Mouse (Mus musculus): ENCODE results near the gene Nbea.

Gene Nbea

DNA sequence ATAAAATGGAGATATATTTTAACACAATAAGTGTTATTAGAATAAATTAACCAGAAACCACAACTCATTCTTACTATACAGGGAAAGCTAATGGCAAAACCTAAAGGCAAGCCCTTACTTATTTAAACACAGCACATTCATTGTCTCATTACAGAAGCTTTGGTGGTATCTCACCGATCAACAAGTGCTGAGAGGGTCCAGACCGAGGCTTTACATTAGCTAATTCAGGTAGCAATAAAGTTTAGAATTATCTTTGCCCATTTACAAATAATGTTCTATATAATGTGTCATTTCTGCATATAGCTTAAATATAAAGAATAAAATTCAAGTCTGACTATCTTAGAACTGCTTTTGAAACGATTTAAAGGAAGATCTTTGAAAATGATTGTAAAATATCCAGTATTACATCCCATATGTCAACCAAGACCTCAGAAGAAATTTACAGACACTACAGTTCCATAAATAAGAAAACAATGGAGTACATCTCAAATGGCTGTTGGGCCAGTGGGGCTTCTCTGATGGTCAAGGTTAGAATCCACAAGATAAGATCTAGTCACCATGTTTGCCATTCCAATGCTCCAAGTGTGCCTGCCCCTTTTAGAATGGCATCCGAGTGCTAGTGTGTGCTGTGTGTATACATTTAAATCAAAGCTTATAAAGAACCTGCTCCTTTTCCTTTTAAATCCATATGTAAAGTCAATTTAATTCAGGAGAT lies 398.1 kb downstream of the Nbea start:
- in situ Hi-C loops (cut with MboI; ENCODE audit: low sequenced_read_pairs): no loop called here

DNA sequence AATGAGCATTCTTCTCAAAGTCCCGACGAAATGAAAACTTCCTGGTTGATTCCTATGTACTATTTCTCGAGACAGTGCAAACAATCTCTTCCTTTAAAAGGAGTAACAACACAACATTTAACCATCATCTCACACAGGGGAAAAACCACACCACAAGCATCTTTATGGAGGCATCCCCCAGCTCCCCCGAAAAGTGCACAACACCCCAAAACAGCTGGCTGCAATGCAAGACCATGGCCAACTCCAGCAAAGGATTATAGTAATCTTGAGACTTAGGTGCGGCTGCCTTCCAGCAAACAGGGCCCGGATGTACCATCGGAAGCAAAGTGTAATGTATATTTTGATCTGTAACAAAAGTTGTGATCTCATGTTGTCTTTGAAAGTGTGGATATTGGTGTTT lies 399.4 kb downstream of the Nbea start:
- in situ Hi-C loops (cut with MboI; ENCODE audit: low sequenced_read_pairs): no loop called here

DNA sequence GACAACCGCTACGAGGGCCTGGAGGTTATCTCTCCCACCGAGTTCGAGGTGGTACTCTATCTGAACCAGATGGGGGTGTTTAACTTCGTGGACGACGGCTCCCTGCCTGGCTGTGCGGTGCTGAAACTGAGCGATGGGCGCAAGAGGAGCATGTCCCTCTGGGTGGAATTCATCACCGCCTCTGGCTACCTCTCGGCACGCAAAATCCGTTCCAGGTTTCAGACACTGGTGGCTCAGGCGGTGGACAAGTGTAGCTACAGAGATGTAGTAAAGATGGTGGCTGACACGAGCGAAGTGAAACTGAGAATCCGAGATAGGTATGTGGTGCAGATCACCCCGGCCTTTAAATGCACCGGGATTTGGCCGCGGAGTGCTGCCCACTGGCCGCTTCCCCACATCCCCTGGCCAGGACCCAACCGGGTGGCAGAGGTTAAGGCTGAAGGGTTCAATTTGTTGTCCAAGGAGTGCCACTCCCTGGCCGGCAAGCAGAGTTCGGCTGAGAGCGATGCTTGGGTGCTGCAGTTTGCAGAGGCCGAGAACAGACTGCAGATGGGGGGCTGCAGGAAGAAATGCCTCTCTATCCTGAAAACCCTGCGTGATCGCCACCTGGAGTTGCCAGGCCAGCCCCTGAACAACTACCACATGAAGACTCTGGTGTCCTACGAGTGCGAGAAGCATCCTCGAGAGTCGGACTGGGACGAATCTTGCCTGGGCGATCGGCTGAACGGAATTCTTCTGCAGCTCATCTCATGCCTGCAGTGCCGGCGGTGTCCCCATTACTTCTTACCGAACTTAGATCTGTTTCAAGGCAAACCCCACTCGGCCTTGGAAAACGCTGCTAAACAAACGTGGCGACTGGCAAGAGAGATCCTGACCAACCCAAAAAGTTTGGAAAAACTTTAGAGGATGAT lies 400.1 kb downstream of the Nbea start:
- in situ Hi-C loops (cut with MboI; ENCODE audit: low sequenced_read_pairs): no loop called here

DNA sequence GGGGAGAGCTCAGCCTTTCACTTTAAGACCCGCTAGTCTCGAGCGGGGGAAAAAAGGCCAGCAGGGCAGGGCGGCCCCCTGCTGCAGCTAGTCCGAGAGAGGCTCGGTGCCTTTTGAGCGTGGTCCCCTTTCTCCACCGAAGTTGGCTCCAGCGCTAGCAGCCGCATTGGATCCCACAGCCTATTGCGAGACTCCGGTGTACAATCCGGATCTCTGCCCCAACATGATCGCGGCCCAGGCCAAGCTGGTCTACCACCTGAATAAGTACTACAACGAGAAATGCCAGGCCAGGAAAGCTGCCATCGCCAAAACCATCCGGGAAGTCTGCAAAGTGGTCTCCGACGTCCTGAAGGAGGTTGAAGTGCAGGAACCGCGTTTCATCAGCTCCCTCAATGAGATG lies 400.7 kb downstream of the Nbea start:
- in situ Hi-C loops (cut with MboI; ENCODE audit: low sequenced_read_pairs): no loop called here

DNA sequence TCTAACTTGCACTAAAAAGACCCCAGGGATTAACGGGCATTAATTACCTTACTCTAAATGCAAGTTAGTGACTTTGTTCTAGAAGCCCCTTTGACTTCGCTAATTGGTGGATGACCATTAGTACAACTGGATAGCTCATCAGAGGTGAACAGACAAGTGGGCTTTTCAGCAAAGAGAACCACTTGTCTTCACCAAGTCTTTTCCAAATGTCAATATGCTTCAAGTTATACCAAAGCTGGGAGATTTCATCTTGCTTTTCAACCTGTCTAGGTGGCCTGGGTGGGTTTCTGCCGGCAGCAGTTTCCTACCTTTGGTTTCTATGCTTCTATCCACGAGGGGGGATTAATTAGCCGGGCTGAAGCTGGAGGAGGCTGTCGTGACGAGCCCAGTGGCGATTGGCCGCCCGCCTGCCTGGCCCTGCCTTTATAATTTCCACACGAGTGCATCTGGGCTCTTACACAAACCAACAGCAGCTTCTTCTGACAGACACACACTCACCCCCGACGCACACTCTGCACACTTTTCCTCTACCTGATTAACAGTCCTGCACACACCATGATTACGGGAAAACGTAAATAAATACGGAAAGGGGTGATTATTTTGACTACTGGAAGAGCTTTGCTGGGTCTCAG lies 401.3 kb downstream of the Nbea start, which contains the start of gene Mab21l1:
TSS of gene Mab21l1 (plus strand) at position 455 of the 632 bp plus-strand sequence.
- in situ Hi-C loops (cut with MboI; ENCODE audit: low sequenced_read_pairs): no loop called here

DNA sequence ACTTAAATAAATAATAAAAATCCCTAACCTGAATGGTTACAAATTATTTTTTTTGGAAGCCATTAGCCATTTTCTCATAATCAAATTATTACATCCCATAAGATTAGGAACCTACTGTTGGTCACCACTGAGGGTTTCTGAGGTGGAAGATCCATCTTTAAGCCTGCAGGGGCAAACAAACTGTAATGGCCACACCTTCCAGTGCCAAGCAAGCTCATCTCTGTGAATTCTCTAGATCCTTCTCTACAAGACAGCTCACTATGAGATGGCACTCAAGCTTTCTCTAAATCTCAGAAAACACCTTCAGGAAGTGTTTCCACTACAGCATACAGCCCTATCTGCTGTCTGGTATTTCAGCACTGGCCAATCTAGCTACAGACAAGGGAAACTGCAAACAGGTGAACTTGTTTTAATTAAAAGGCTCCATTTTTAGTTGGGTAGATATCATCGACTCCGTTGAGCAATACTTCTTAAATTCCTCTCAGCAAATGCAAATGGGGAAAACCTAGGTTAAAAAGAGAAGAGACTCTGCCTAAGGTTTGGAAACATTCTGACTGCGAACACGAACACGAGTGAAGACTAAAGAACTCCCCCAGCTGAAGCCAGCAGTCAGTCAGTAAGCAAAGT lies 402.0 kb downstream of the Nbea start:
- in situ Hi-C loops (cut with MboI; ENCODE audit: low sequenced_read_pairs): no loop called here

DNA sequence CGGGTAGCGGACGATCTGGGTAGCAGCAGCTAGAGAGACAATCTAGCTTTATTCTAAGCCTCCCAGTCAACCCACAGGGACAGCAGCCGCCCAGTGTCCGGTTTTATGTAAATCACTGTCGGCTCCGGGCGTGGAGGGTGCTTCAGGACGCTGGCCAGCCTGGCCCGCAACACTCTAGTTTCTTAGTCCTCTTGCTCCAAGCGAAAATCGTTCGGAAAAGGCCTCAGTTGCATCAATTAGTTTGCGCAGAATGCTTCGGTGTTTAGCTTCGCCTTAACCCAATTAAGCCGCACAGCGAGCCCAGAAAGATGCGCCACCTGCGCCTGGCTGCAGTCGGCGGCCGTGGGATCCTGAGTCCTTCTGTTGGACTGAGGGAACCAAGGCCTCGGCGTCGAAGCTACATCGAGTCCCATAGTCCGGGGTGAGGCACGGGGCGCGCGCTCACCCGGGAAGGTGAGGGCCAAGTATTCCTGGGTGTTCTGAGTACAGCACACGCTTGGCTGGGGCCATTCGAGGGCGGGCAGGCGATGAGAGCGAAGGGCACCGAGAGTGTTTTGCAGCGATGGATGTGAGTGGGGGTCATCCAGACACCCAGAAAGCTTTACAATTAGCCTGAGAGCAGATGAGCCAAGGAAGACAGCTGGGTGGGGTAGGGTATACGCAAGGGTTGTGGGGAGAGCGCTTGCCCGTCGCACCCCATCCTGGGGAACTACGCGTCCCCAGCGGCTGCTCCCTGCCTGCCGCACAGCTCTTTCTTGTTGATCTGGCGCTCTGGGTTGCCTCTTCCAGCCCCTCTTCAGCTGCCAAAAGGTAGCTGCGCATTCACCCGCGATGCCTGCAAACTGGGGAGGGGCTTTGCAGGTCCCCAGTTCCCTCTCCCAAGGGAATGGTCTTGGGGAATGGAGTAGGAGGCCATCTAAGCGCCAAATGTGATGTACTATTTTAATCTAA lies 403.1 kb downstream of the Nbea start:
- in situ Hi-C loops (cut with MboI; ENCODE audit: low sequenced_read_pairs): no loop called here

DNA sequence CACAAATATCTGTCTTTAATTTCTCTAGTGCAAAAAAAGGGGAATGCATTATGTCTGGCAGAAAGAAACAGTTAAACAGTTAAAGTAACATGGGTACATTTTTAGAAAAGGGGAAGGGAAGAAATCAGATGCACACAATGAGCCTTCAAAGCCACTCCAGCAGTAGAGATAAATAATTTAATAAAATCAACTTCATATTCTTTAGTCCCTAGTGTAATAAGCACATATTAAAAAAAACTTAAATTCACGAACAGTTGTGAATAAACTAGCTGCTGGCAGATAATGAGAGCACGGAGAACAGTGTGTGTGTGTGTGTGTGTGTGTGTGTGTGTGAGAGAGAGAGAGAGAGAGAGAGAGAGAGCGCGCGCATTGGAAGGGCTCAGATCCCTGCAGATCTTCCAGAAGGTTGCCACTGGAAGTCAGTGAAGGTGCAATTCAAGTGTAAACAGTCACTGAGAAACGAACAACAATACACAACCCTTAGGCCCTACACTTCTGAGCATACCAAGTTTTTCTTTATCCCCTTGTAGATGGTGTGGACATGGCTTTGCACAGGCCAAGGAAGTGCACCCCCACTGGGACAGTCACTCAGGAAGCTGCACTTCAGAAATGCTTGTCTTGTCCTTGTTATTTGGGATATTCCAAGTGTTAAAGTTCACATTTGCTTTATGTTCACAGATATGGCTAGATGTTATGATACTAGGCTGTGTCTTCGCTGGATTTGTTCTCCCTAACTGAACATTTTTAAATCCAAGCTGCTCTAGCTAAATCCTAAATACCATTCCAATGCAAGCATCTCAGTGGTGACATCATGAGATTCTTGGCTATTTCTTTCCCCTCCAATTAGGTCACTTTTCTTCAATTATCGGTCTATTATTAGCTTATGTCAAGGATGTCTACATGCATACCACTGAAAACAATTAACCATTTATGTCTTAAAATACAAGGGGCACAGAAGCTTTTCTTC lies 404.5 kb downstream of the Nbea start:
- in situ Hi-C loops (cut with MboI; ENCODE audit: low sequenced_read_pairs): no loop called here

DNA sequence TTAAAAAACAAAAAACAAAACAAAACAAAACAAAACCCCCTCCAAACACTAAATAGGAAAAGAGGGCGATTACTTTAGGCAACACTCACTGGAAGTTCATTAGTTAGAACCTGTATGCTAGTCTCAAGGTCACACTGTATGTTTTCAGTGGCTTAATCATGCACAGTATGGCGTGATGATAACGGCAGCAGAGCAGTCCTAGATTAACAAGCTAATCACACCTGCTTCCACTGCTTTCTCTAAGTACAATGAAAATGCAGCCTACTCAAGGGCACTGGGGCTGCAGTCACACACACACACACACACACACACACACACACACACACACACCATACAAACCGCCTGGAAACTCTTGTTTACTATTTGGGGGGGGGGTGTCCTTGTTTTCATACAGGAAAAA lies 406.0 kb downstream of the Nbea start:
- in situ Hi-C loops (cut with MboI; ENCODE audit: low sequenced_read_pairs): no loop called here

DNA sequence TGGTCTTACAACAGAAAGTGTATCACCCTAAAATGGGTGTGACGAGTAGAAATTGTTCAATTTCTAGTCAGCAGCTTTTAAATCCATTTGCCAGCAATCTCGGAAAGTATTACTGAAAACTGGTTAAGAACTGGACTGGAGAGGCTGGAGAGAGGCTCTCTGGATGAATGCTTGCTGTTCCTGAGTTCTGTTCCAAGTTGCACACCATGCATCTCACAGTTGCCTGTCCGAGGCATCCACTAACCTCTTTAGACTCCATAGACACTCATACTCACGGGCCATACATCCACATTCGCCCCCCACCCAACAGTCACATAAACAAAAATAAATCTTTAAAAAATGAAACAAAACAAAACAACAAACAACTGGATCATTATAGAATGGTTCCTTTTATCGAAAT lies 407.7 kb downstream of the Nbea start:
- in situ Hi-C loops (cut with MboI; ENCODE audit: low sequenced_read_pairs): no loop called here

DNA sequence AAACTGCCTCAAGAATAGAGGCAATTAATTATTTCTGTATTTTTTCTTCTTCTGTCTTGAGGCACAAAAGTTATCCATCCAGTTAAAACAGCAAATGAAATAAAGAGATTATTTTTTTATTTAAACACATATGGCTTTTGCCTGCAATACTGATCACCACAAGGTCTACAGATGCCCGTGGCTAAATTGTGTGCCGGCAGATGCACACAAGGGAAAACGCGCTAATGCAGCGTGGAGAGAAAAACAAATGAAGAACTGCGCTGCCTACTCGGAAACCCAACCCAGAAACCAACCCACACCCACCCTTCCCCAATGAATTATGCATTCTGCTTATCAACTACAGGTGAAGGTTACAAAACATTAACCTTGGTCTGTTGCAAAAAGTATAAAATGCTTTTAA lies 408.3 kb downstream of the Nbea start:
- in situ Hi-C loops (cut with MboI; ENCODE audit: low sequenced_read_pairs): no loop called here

DNA sequence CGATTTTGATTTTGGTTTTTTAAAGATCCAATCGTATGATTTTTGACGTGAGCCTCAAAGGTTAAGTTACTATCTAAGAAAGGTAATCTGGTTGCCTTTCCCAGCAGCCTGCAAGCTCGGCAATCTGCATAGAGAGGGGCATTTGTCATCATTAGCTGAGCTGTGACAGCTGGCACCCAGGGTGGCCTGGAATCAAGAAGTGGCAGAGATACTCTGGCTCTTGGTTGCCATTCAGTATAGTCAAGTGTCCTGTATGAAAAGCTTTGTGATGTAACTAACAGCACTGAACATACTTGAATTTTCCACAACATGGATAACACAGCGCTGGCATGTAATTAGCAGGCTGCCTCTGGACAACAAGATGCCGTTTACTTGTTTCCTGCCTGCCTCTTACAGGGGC lies 409.3 kb downstream of the Nbea start:
- in situ Hi-C loops (cut with MboI; ENCODE audit: low sequenced_read_pairs): no loop called here

DNA sequence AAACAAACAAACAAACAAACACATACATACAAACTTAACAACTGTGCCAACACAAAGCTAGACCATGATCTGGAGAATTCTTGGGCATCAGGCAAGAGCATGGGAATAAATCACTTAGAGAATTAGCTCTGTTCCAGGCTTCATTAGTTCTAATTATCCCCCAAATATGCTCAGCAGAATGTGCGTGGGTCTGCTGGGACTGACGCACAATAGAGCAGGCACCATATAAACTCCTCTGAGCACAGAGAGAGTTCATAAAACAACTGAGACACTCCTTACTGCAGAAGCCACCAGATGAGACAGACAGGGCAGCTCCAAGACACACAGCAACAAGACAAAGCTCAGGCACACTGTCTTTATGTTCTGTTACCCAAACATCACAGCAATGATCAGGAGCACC lies 414.2 kb downstream of the Nbea start:
- in situ Hi-C loops (cut with MboI; ENCODE audit: low sequenced_read_pairs): no loop called here

DNA sequence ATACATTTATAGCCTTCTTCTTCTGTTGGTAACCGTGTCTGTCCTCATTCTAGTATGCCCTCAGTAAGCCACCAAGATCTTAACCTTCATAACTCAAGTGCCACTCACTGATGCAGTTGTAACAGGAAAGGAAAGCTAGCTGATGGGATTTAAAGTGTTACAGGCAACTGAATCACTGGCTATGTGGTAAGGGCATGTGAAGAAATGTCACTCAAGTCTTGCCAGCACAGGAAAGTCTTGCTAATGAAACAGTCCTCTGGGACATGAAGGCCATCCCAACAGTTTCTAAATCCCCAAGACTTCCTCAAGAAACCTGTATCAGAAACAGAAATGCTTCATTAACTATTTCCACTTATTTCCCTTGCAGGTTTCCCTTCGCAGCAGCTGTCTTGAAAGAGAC lies 414.8 kb downstream of the Nbea start:
- in situ Hi-C loops (cut with MboI; ENCODE audit: low sequenced_read_pairs): no loop called here

DNA sequence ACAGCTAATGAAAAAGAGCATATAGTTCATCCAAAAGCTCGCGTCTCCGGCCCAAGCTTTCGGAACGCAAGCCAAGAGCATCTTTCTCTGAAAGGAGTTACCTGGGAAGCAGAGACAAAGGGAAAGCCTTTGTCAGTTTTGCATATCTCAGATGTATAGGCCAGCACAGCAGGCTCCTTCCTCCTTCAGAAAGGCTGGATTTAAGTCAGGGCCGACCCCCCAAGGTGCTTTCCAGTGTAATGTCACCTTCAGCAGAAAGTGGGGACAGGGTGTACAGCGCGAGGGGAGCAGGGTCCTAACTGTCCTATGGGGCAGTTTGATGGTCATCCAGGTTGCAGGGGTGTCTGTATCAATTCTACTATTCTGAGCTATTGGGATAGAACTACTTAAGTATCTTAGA lies 419.9 kb downstream of the Nbea start:
- in situ Hi-C loops (cut with MboI; ENCODE audit: low sequenced_read_pairs): no loop called here

DNA sequence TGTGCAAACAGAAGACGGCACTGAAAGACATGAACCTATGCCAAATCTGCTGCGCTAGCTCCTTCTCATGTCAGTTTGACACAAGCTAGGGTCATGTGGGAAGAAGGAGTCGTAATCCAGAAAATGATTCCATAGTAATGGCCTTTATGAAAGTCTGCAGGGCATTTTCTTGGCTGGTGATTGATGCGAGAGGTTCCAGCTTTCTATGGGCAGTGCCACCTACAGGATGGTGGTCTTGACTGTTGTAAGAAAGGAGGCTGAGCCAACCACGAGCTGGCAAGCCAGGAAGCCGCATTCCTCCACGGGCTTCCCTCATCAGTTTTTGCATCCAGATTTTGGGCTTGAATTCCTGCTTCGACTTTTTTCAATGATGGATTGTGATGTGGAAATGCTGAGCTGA lies 425.2 kb downstream of the Nbea start:
- in situ Hi-C loops (cut with MboI; ENCODE audit: low sequenced_read_pairs): no loop called here

DNA sequence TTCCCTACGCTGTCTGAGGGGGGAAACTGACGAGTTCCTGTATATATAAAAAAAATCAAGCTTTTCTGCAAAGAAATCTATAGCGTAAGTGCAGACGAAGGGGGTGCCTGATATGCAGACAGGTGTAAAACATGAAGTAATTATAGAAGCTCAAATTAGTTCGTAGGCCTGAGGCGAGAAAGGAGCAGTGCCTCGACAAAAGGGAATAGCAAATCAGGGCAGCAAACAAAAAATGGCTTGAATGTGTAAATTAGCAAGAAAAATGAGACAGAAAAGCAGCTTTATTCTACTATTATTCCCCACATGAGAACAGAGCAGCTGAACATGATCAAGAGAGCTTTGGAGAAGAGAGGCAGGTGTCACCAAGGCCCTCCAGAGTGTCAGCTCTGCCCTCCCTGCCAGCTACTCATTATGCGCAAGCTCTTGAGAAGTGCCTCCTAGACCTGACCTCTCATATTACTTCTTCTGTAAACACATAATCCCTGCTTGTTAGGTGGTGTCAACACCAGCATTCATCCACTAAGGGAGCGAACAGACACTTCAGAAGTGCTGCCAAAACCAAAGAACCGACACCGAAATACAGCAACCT lies 426.8 kb downstream of the Nbea start:
- in situ Hi-C loops (cut with MboI; ENCODE audit: low sequenced_read_pairs): no loop called here

DNA sequence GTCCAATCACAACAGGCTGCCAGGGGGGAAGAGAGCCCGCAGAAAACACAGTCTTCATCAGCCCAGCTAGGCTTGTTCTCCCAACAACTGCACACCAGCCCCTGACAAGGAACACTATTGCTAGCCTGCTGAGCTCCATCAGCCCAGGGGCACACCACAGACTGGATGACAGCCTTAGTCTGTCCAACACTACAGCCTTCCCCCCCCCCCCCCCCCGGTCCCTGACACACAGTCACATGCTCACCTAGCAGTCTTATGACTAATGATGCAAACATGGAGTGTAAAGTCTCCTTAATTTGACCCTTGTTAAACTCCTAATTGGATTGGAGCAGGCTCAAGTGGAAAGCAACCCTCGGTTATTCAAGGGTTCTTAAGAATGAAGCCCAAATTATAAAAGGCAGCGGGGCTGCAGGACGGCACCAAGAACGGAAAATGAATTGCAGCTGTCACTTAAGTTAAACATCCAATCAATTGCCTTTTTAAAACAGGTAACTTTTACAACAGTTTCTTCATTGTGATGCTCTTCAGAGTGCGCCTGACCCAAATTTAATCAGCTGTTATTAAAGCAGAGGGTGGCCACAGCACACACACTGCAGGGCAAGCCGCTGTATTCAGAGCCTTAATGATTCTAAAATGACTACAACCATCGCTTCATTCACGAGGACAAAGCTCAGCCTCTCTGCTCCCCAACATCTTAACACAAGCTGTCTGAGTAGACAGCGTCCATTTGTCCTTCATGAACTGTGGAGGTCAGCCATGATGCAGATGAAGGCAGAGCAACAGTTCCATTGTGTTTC lies 427.5 kb downstream of the Nbea start:
- in situ Hi-C loops (cut with MboI; ENCODE audit: low sequenced_read_pairs): no loop called here
